Mouse (Mus musculus): ENCODE results near the gene Zmynd8. TPM values are rescaled to one million over a fixed set of nuclear protein-coding genes. Genes with fewer than 3 reads are reported as not detected.

The Zmynd8 gene
- polyA plus RNA-seq, 1 experiment = 27.9 TPM

DNA sequence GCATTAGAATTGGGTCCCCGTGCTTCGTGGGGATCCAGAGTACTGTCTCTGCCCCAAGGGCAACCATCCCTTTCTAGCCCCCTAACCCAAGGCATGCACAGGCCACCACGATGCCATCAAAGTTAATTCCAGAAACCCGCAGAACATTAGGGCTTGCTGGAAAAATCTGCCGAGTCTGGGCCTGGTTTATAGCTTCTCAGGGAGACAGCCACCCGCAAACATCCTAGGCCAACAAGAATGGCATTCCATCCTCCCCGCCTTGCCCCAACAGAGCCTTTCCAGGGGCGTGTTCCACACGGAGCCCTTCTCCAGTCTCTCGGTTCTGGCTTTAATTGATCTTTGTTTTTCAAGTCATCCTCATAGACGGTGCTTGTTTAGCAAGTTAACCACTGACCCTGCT, 150.4 kb downstream of the Zmynd8 start:
- DNase-seq (ENCODE audit: low read depth) = no peak

DNA sequence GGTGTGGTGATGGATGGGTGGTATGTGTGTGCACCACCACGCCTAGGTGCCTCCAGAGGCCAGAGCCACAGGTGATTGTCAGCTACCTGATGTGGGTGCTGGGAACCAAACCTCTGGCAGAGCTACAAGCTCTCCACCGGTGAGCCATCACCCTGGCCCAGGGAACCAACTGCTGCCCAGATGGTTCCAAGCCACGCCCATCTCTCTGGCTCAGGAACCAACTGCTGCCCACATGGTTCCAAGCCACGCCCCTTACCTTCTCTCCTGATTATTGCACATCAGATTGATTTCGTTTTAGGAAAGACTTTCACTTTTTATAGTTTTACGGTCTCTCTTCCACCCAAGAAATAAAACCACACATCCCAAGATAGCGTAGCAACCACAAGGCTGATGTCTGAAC, 150.8 kb downstream of the Zmynd8 start:
- DNase-seq (ENCODE audit: low read depth) = no peak

DNA sequence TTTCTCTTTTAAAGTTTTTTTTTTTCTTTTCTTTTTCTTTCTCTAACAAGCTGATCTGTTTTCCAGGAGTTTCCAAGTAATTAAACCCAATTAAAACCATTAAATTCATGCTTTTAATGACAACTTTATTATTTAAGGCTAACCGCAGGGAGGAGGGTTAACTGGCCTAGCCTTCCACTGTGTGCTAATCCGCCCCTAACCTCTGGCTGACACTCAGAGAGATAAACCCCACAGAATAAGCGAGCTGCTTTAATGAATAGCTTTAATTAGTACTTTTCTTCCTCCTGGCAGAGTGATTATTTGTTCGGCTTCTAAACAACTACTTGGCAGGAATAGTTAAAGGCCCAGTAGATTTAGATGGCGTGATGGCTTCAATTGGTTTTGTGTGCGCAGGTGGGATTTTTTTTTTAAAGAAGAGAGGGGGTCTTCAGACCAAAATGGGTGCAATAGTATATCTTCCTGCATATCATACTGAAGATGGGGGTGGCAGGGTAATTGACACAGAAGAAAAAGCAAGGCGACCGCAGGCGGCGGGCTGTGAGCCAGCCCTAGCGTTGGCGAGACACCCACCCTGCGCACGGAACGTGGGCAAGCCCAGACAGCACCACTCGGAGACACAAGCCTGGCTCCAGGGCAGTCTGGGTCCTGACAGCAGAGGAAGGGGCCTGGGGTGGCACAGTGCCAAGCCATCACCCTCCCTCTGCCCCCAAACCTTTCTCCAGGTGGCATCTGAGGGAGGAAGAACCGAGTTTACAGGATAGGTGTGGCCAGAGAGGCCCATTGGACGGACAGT, 153.3 kb downstream of the Zmynd8 start:
- peak; percentile 72 for DNase-seq (ENCODE audit: low read depth)

DNA sequence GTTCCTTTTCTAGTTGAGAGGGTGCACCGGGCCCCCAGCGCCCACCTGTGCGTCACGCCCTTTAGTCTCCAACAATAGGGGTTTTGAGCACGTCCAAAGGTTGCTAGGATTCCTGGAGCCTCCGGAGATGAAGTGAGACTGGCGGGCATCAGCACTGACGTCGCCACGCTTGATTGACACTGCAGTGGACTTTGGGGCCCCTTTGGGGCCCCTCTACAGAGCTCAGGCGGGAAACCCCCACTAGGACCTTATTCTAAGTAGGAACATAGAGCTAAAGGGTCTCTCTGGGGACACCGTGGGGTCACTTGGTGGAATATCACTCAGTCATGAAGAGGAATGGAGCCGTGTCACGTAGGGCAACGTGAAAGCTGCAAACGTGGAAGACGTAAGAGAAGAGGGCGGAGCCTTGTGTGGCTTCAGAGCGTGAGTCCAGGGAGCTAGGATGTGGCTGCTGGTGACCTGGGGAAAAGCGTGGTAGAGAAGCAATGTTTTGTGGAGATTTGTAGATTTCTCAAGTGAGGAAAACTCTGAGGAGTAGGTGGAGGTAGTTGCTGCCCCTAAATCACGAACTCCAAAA, 156.5 kb downstream of the Zmynd8 start:
- no peak for DNase-seq (ENCODE audit: low read depth)

DNA sequence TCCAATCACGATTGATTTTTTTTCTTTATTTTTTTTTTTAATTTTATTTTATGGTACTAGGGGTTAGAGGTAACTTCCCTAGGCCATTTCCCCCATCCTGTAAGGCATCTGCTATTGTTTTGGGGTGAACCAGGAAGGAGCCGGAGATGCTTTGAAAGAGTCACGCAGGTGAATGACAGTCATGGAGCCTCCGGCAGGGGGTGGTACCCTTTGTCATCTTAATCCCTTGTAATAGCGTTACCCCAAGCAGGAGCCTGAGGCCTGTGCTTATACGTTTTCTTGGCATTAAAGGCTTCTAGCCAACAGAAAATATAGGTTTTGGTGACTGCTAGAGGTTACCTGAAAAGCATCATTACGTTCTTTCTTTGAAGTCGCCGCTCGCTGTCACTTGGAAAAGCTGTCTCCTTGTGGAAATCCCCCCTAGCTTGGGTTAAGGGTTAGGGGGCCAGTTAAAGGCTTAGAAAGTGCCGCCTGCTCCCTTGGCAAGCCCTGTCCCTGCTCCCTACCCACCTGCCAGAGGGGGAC, 157.2 kb downstream of the Zmynd8 start:
- no peak for DNase-seq (ENCODE audit: low read depth)

DNA sequence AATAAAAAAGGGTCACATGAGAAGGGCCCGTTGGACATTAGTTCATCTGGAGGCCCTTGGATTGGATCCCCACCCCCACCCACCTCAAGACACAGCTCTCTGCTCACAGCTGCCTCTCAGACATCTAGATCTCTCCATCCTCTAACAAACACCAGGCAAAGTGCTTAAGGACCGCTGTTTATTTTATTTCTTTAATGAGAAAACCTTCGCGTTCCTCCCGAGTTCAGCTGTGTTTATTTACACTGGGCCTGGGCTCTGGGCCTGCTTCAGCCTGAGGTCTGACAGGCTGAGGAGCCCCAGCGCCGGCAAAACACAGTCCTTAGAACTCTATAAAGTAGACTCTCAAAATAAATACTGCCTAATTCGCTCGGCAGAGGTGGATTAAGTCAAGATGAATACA, 157.8 kb downstream of the Zmynd8 start:
- DNase-seq (ENCODE audit: low read depth) = no peak

DNA sequence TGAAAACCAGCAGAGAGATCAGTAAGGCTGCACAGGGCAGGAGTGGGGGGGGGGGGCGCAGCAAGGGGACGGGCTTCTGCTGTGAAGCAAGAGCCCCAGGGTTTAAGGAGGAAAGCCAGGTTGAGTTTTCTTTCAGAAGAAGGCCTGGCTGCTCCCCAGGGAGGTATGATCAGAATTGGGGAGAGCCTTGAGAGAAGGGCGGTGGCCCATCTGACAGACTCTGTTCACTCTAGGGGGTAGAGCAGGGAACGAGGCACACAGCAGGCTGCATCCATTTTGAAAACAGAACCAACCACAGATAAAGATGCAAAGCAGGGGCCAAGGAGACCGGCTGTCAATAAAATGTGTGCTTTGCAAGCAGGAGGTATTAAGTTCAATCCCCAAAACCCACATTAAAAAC, 158.4 kb downstream of the Zmynd8 start:
- DNase-seq (ENCODE audit: low read depth) = no peak

DNA sequence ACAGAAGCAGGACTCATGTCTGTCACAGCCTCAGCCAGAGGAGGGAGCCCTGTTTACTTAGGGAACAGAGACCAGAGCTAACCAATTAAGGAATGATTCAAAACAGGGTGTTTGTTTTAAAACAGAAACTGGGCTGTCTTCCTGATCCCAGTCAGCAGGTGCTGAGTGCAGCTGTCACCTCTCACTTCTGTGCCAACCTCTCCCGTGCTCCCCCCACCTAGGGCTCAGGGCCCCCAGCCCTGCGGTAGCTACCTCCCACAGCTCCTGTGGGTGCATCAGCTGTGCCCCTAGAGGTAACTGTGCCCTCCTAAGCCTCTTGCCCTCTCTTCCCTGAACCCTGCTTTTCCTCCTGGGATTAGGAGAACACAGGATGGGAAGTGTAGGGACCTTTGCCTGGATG, 162.5 kb downstream of the Zmynd8 start:
- DNase-seq (ENCODE audit: low read depth) = no peak

Other genes with a start within 250 kb of the Zmynd8 start
- 31.5 and 31.9 TPM in 2 replicates for gene Ncoa3, start 93.6 kb upstream of the Zmynd8 start, polyA plus RNA-seq (2012; rRNA removed)